Mouse (Mus musculus) R1 (cell line): ENCODE results near the gene Akr1b3.

Experiments used
- DNase-seq: peaks from one replicate; pipeline ENCODE4 v3.0.0-alpha.2; 2018; ENCODE audit warnings: low read depth, low spot score

The Akr1b3 gene

GRCm38 (mm10) chr6:34331379-34331778 is 14.1 kb upstream of the Akr1b3 start:
- peak; percentile 48 for DNase-seq

GRCm38 (mm10) chr6:34322121-34322520 is 4.8 kb upstream of the Akr1b3 start:
- peak; percentile 79 for DNase-seq

GRCm38 (mm10) chr6:34318636-34319035 is 1.4 kb upstream of the Akr1b3 start:
- no peak for DNase-seq

- no peak for DNase-seq
Measured at GRCm38 (mm10) chr6:34318172-34318571, 894 bp upstream of the Akr1b3 start.

- no peak for DNase-seq
Measured at GRCm38 (mm10) chr6:34313921-34314320, 3.4 kb downstream of the Akr1b3 start.

GRCm38 (mm10) chr6:34313386-34313785 is 3.9 kb downstream of the Akr1b3 start:
- DNase-seq = no peak

- DNase-seq = no peak
Measured at GRCm38 (mm10) chr6:34310023-34310595, 7.2 kb downstream of the Akr1b3 start.

GRCm38 (mm10) chr6:34309526-34309925 is 7.8 kb downstream of the Akr1b3 start:
- DNase-seq = no peak

- no peak for DNase-seq
Measured at GRCm38 (mm10) chr6:34306797-34307196, 10.5 kb downstream of the Akr1b3 start.

GRCm38 (mm10) chr6:34304675-34305241 is 12.5 kb downstream of the Akr1b3 start:
- DNase-seq = peak; percentile 56

GRCm38 (mm10) chr6:34297055-34297454 is 20.2 kb downstream of the Akr1b3 start:
- no peak for DNase-seq

- DNase-seq = no peak
Measured at GRCm38 (mm10) chr6:34295437-34295836, 21.8 kb downstream of the Akr1b3 start.

- DNase-seq = peak; percentile 91
Measured at GRCm38 (mm10) chr6:34292882-34293487, 24.3 kb downstream of the Akr1b3 start.

- no peak for DNase-seq
Measured at GRCm38 (mm10) chr6:34292196-34292881, 24.9 kb downstream of the Akr1b3 start.

GRCm38 (mm10) chr6:34290681-34291080 is 26.6 kb downstream of the Akr1b3 start:
- no peak for DNase-seq

- no peak for DNase-seq
Measured at GRCm38 (mm10) chr6:34290091-34290490, 27.2 kb downstream of the Akr1b3 start.

GRCm38 (mm10) chr6:34288098-34288497 is 29.2 kb downstream of the Akr1b3 start:
- DNase-seq = no peak

GRCm38 (mm10) chr6:34286841-34287240 is 30.4 kb downstream of the Akr1b3 start:
- DNase-seq = no peak

- DNase-seq = no peak
Measured at GRCm38 (mm10) chr6:34278385-34278784, 38.9 kb downstream of the Akr1b3 start.

GRCm38 (mm10) chr6:34277665-34278064 is 39.6 kb downstream of the Akr1b3 start:
- DNase-seq = peak; percentile 73

- no peak for DNase-seq
Measured at GRCm38 (mm10) chr6:34274346-34274745, 42.9 kb downstream of the Akr1b3 start.

- no peak for DNase-seq
Measured at GRCm38 (mm10) chr6:34273073-34273472, 44.2 kb downstream of the Akr1b3 start.

- no peak for DNase-seq
Measured at GRCm38 (mm10) chr6:34272462-34272861, 44.8 kb downstream of the Akr1b3 start.
